11 mouse cellular contexts compared by ENCODE assay signal in the genomic region with DNA sequence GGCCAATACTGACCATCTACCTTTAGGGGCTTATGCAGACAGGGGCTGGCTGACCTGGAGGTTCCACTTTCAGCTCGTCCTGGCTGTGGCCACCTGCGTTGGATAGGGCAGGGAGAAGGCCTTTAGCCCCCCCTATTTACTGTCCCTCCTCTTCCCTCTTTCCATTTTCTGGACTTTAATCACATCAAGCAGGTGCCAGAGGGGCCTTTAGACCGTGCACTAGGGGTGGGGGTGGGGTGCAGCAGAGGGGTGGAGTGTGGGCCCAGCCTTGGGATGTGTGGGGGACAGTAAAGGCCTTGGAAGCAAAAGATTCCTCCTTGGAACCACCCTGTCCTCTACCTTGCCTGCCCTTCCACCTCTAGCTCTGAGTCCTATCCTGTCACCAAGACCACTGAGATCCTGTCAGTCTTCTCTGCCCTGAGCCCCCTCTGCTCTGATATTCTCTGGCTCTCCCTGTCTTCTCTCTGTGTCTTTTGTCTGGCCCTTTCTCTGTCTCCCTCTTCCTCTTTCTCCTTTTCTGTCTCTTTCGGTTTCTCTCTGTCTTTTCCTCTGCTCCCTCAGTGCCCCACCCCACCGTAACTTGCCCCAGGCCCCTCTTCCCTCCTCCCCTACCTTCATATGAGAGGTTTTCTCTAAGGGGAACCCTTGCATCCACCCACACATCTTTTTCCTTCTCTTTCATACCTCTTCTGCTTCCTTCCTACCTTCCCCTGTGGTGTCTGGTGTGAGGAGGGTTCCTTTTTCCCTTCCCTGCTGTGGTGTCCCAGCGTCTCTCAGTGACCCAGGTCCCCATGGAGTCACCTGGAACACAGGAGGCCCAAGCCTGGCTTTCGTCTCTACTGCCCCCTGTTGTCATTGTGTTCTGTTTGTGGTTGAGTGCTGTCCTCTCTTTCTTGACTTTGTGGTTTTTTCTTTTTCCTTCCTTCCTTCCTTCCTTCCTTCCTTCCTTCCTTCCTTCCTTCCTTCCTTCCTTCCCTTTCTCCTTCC. TPM values are rescaled to one million over a fixed set of nuclear protein-coding genes. Genes with fewer than 3 reads are reported as not detected.
DNase-seq lines count a peak whose midpoint lies in the region; ATAC-seq and TF ChIP-seq lines count a peak whose summit lies in the region.
"Had no signal": no experiment of that assay in that cellular context is flagged by ENCODE, and none has a peak within 500 bp of the region (broad histone marks: within the 10 kb centered on the region; RNA-seq: fewer than 3 reads in every experiment).

No protein-coding gene starts in this region.

- no peak for TF ChIP-seq EP300 in liver, postnatal 0 days (IDR thresholded peaks at IDR 0.05; ENCODE audit: low read depth)

- H3K4me3 ChIP-seq in forebrain, embryonic 14.5 days (ENCODE audit: low read depth, low read length): no peak overlapping the region
- H3K4me3 ChIP-seq in forebrain, embryonic 12.5 days (replicated peaks): no peak overlapping the region
- peak overlapping the region; percentile 61 for H3K4me3 ChIP-seq in bone marrow macrophage, adult 2 months (ENCODE audit: insufficient read depth, low read length)
- H3K4me3 ChIP-seq in liver, postnatal 0 days (ENCODE audit: low read depth, low read length): no peak overlapping the region

- H3K27ac ChIP-seq in forebrain, embryonic 14.5 days (ENCODE audit: low read depth, low read length): no peak overlapping the region
- no peak overlapping the region for H3K27ac ChIP-seq in forebrain, embryonic 12.5 days
- H3K27ac ChIP-seq in bone marrow macrophage, adult 2 months (ENCODE audit: insufficient read depth, low read depth, low read length): 0 out of 2 replicates have a peak overlapping the region, but pooled peaks have one; percentile 16
- 0 out of 2 replicates have a peak overlapping the region, but pooled peaks have one; percentile 55 for H3K27ac ChIP-seq in liver, postnatal 0 days (ENCODE audit: low read depth)

- peaks cover 5% of the 10 kb centered on the region; the same call in 1 of the 2 replicates for H3K27me3 ChIP-seq in forebrain, embryonic 14.5 days (replicated peaks; ENCODE audit: control insufficient read depth, insufficient read depth, low read length)
- H3K27me3 ChIP-seq in forebrain, embryonic 12.5 days: peaks cover 65% of the 10 kb centered on the region
- H3K27me3 ChIP-seq in liver, postnatal 0 days (ENCODE audit: insufficient read depth, low read length): no peaks in the 10 kb centered on the region; the same call in 1 of the 2 replicates

- 63% methylated on average over 7 of the region's 7 CpGs for whole genome bisulfite sequencing in forebrain, embryonic 14.5 days
- 62% methylated on average over 7 of the region's 7 CpGs for WGBS in forebrain, embryonic 12.5 days
- 49% methylated on average over 6 of the region's 7 CpGs for WGBS in liver, postnatal 0 days (ENCODE audit: insufficient replicate concordance)

- H3K4me1 ChIP-seq in forebrain, embryonic 14.5 days (ENCODE audit: control insufficient read depth, insufficient read depth, low read length): no peaks in the 10 kb centered on the region
- no peaks in the 10 kb centered on the region for H3K4me1 ChIP-seq in forebrain, embryonic 12.5 days
- H3K4me1 ChIP-seq in bone marrow macrophage, adult 2 months (ENCODE audit: control insufficient read depth, insufficient read depth, low read length): peaks cover 8% of the 10 kb centered on the region
- no peaks in the 10 kb centered on the region for H3K4me1 ChIP-seq in liver, postnatal 0 days (ENCODE audit: insufficient read depth)

- TF ChIP-seq CTCF in bone marrow macrophage, adult 2 months (IDR thresholded peaks at IDR 0.05; ENCODE audit: low read depth, low read length): no peak
- TF ChIP-seq CTCF in liver, postnatal 0 days (IDR thresholded peaks at IDR 0.05; ENCODE audit: low read depth): no peak

- TF ChIP-seq POLR2A in bone marrow macrophage, adult 2 months (IDR thresholded peaks at IDR 0.05; ENCODE audit: borderline replicate concordance, low read depth, low read length): no peak

- ATAC-seq in forebrain, embryonic 14.5 days: peak; percentile 34; the same call in 1 of the 2 replicates
- no peak for ATAC-seq in forebrain, embryonic 12.5 days (ENCODE audit: low FRiP score)
- ATAC-seq in liver, postnatal 0 days: peak; percentile 53

- peak overlapping the region; percentile 31; the same call in 1 of the 2 replicates for H3K4me2 ChIP-seq in forebrain, embryonic 14.5 days (ENCODE audit: low read length)
- no peak overlapping the region for H3K4me2 ChIP-seq in forebrain, embryonic 12.5 days
- peak overlapping the region; percentile 62 for H3K4me2 ChIP-seq in liver, postnatal 0 days (ENCODE audit: low read depth, low read length)

- no peak for DNase-seq in forebrain, embryonic 14.5 days (ENCODE audit: low spot score)
- peak; percentile 46 for DNase-seq in kidney, adult 9 months
- no peak for DNase-seq in kidney, postnatal 25 days
- no peak for DNase-seq in liver, postnatal 0 days
- DNase-seq in adrenal gland, adult 18-20 months (ENCODE audit: low spot score in 2 of 2): no peak
- DNase-seq in T-cell, adult 2 months (ENCODE audit: low spot score): no peak
- DNase-seq: cerebellum, postnatal 10 days; gastrocnemius, postnatal 25 days; midbrain, embryonic 14.5 days had no signal

- H3K9ac ChIP-seq in forebrain, embryonic 14.5 days (ENCODE audit: low read length): no peak overlapping the region
- no peak overlapping the region for H3K9ac ChIP-seq in forebrain, embryonic 12.5 days
- 0 out of 2 replicates have a peak overlapping the region, but pooled peaks have one; percentile 13 for H3K9ac ChIP-seq in liver, postnatal 0 days (replicated peaks)

- no peaks in the 10 kb centered on the region for H3K36me3 ChIP-seq in forebrain, embryonic 14.5 days (ENCODE audit: control insufficient read depth, insufficient read depth, low read length)
- no peaks in the 10 kb centered on the region for H3K36me3 ChIP-seq in forebrain, embryonic 12.5 days (replicated peaks)
- H3K36me3 ChIP-seq in liver, postnatal 0 days (replicated peaks; ENCODE audit: insufficient read depth, low read length): no peaks in the 10 kb centered on the region

- H3K9me3 ChIP-seq in forebrain, embryonic 14.5 days (replicated peaks; ENCODE audit: control insufficient read depth, low read length): no peaks in the 10 kb centered on the region
- no peaks in the 10 kb centered on the region for H3K9me3 ChIP-seq in forebrain, embryonic 12.5 days
- no peaks in the 10 kb centered on the region for H3K9me3 ChIP-seq in liver, postnatal 0 days (ENCODE audit: low read length)

RNA-seq across cellular contexts. Expression of gene Iqsec2, which starts 35.9 kb away (rescaled TPM):
- polyA plus RNA-seq in forebrain, embryonic 14.5 days (2014; fragmentation: Nextera tagmentation; extraction: Ambion mirVana): 4.6 and 5.5 TPM in 2 replicates
- 2.8 and 3.0 TPM in 2 replicates for polyA plus RNA-seq in forebrain, embryonic 12.5 days (2016; fragmentation: Nextera tagmentation; extraction: Ambion mirVana)
- polyA plus RNA-seq in bone marrow macrophage, adult 2 months (2012; ENCODE audit: insufficient read depth, insufficient read length, missing spikeins): 40.2 and 41.1 TPM in 2 replicates
- polyA plus RNA-seq in liver, postnatal 0 days (2015; fragmentation: Nextera tagmentation; extraction: Ambion mirVana): 3.0 and 3.7 TPM in 2 replicates
- 10 to 100 TPM; 28.8 to 37.8 TPM for total RNA-seq in adrenal gland, adult 18-20 months (2021)

RNA-seq across cellular contexts. Expression of gene Kdm5c, which starts 52.9 kb away (rescaled TPM):
- 19.0 and 25.6 TPM in 2 replicates for polyA plus RNA-seq in forebrain, embryonic 14.5 days (2014; fragmentation: Nextera tagmentation; extraction: Ambion mirVana)
- polyA plus RNA-seq in forebrain, embryonic 12.5 days (2016; fragmentation: Nextera tagmentation; extraction: Ambion mirVana): 56.4 and 62.4 TPM in 2 replicates
- polyA plus RNA-seq in bone marrow macrophage, adult 2 months (2012; ENCODE audit: insufficient read depth, insufficient read length, missing spikeins): 55.9 and 62.3 TPM in 2 replicates
- polyA plus RNA-seq in liver, postnatal 0 days (2015; fragmentation: Nextera tagmentation; extraction: Ambion mirVana): 7.2 and 9.8 TPM in 2 replicates
- total RNA-seq in adrenal gland, adult 18-20 months (2021): 10 to 100 TPM; 59.1 to 94.0 TPM

Comparison
In these comparisons a context has a peak if more than half of its experiments do, and no peak if none do; other contexts are left out.
1. H3K27ac ChIP-seq: peak in bone marrow macrophage, adult 2 months (single experiment) and liver, postnatal 0 days (single experiment); none in forebrain, embryonic 14.5 days (single experiment) and forebrain, embryonic 12.5 days (single experiment).